Mouse (Mus musculus) activated CD4-positive, CD25-positive, alpha-beta regulatory T cell, adult 4 months (primary cell): ENCODE results near the gene Dync1i2. TPM values are rescaled to one million over a fixed set of nuclear protein-coding genes. Genes with fewer than 3 reads are reported as not detected.

ENCODE experiments used
- ATAC-seq: one replicate; pipeline ENCODE4 v1.8.0; 2017
- polyA plus RNA-seq, 2 experiments: library from polyadenylated mRNA; unstranded; fragments of 100-300 nt; shearing (Covaris generic); gene quantifications; one replicate each; pipeline ENCODE4 v1.2.1; 2017

Dync1i2 gene
- polyA plus RNA-seq, 2 experiments from 2014 or later, result 85.6 to 89.5 TPM

DNA sequence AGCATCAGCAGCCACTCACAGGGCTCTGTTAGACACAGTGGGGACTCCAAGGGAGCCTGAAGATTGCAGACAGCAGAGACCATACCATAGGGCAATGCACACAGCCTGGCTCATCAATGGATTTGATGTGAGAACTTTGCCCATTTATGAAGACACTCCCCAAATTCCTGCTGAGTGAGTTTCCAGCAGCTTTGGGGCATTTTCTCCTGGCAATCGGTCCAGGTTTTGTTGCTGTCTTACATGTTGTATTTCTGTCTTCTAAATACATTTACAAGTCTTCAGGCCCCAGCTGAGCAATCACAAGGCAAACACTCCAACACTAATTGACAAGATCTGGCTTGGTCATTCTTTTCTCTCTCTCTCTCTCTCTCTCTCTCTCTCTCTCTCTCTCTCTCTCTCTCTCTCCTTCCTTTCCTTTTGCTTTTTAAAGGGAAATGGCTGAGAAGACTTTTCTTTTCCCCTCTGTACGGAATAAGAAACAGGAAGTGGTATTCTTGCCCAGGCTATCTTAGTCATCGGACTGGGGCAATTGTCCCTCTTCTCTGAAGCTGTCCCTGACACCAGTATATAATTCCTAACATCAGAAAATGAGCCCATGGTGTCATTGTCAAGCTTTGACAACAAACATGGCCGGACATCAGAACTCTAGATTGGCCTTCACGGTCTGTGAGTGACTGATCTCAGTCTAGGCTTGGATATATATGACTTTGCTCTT lies 2.3 kb upstream of the Dync1i2 start:
- ATAC-seq, result no peak

DNA sequence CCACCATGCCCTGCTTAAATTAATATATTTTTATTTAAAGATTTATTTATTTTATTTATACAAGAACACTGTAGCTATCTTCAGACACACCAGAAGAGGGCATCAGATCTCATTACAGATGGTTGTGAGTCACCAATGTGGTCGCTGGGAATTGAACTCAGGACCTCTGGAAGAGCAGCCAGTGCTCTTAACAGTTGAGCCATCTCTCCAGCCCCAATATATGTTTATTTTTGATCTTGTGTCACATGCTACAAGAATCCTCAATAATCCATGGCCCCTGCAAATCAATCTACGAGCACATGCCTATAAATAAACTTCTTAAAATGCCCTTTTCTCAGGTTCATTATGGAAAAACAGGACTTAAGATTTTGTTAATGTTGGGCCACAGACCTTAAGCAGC lies 410 bp upstream of the Dync1i2 start:
- ATAC-seq, result no peak

DNA sequence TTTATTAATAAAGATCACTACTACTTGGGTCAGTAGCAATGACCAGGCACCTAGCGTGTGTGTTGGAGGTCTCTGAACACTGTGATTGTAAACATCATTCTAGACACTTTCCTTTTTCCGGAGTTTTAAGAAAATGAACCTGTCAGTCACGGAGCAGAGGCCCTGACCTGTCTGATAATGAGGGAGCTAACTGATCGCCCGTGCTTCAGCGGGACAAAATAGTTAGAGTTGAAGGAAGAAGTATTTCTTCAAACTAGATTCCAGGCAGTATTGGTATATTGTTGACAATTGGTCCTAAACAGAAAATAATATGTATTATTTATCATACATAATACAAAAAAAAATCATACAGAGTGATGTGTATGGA lies 837 bp downstream of the Dync1i2 start:
- ATAC-seq, result no peak

DNA sequence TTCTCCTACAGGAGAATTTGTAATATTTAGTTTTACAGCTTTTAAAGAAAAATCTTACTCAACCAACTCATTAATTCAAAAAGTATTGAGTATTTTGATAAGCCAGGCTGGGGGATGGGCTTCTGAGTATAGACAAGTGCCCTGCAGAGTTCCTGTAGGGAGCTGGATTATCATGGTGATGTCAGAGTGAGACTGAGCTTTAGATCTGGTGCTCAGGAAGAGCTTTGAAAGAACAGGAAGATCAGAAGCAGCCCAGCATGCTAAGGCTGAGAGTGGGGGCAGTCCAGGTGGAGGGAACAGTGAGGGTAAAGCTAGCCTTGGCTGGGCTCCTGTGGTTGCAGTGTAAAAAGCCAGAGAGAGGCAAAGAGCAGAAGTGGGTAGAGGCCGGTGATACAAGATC lies 9.5 kb downstream of the Dync1i2 start:
- ATAC-seq, result no peak

DNA sequence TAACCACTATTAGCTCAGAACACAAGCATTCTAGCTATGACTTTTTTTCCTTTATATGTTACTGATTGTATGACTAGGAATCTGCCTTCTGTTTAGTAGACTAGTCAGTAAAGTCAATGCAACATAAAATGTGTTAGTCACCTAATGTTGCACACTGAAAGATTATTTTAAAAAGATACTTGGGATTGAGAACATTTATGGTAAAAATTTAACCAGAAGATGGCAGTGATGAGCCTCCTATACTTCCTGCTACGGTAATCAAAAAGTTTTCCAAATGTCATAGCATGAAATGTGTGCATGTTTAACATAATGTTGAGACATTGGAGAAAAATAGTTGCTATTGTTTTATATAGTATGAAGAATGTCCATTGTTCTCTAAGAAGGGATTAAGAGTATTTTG lies 15.9 kb downstream of the Dync1i2 start:
- ATAC-seq, result no peak

DNA sequence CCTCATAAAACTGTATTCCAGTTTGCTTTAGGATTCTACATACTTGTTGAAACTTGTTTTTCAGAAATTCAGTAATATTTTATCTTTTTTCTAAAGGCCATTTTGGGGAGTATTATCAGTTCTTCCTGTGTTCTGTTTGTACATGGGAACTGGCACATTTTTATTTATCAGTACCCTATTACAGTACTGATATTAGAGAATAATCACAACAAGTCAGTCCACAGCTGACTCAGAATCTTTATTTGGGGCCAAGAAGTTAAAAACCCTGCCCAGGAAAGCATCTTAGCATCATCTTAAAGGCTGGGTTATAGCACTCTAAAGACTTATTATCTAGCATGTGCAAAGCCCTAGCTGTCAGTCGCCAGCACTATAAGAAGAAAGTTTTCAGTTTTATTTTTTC lies 18.1 kb downstream of the Dync1i2 start:
- no peak for ATAC-seq

DNA sequence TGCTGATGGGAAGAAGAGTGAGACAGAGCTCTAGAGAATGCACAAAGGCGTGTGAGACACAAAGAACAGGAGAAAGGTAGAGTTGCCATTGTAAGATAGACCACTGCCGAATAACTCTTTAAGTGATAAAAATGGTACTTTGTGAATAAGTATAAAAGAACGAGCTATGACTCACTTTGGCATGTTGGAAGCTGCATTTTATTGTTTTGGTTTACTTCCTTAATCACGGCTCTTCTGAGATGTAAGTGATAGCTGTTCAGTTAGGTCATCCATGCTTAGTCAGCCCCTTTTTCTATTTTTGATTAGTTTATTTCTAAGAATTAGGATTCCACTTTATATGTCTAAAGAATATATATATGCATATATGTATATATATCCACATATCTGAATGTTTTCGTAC lies 20.4 kb downstream of the Dync1i2 start:
- no peak for ATAC-seq

DNA sequence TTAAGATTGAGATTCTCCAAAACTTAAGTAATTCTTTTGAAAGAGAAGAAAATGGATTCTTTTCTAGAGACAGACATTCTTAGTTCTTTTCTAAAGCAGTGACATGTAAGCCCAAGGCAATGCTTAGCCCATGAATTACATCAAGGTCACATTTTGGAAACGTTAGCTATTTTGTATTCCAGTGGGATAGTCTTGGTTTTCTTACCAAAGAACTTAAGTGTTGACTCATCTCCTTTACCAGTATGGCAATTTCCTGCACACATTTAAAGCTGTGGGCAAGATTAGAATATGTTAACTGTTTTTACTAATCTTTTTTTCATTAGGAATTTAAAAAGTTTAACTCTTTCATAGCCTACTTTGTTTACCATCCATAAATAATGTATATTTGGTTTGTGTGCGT lies 21.5 kb downstream of the Dync1i2 start:
- ATAC-seq, result no peak

DNA sequence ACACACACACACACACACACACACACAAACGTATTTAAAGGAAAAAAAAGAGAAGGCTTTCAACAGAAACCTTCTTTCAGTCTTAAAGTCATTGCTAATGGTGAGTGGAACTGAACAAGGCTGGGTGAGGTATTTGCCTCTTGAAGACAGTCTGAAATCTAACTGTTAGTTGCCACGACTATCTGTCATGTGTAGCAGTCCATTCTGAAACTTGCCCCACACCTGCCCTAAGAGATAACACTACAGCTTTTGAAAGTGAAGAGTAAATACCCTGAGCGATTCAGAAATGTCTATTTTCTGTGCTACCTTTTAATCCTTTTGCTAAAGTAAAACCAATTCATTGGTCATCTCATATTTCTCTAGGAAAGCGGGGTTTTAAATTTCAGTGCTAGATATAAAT lies 23.9 kb downstream of the Dync1i2 start:
- ATAC-seq, result no peak

DNA sequence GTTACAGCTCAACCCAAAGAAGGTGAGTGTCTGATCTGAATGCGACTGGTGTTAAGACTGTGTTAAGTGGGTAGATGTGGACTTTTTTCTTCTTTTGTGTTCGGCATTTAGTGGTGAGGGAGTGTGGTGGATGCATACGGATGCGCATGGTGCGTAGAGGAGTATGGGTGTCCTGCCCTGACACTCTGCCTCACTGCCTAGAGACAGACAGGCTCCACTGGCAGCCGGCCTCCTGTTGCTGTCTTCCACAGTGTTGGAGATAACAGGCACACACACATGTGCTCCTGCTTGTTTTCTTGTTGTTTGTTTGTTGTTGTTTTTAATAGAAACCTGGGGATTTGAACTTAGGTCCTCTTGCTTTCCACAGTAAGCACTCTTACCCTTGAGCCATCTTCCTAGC lies 24.5 kb downstream of the Dync1i2 start:
- ATAC-seq, result no peak

DNA sequence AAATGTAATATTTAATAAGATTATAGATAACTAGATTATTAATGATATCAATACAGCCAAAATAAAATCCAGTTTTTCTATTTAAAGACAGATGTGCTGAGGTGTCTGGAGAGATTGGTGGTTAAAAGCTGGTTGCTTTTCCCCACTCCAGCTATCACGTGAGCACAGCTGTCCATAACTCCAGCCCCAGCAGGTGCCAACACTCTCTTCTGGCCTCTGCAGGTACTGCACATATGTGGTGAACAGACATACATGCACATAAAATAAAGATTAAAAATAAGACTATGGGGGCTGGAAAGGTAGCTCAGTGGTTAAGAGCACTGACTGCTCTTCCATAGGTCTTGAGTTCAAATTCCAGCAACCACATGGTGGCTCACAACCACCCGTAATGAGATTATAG lies 30.0 kb downstream of the Dync1i2 start:
- ATAC-seq, result no peak

DNA sequence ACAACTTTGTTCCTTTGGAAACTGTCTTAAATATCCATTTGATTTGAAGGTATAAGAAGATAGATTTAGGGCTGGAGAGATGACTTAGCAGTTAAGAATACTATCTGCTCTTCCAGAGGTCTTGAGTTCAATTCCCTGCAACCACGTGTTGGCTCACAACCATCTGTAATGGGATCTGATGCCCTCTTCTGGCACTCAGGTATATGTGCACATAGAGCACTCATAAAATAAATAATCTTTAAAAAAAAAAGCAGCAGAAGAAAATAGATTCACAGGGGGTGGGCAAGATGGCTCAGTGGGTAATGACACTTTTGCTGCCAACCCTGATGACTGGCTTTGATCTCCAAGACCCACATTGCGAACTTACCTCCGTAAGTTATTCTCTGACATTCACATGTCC lies 30.7 kb downstream of the Dync1i2 start:
- ATAC-seq, result no peak

DNA sequence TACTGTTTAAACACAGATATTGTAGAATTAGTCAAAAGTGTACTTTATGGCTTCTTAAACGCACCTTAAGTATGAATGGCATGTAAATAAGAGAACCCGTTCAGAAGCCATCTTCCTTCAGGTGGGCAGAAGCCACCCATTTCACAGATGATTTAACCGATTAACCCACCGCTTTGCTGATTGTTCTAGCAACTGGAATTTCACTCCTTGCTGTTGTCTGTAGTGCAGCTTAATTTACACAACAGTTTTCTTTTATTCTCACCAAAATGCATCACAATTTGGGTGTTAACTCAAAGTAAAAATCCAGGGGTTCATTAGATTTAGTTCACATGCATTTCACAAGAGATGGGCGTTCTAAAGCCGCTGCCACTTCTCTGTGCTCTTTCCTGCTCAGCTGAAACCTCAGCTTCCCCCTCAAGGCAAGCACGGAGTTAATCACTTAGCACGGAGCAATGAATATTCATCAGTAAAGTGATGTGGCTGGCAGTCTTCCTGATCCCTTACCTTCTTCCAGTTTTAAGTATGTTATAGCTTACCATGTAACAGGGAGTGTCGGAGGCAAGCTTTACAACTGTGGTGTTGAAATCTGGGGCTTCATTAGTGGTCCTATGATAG lies 31.7 kb downstream of the Dync1i2 start:
- no peak for ATAC-seq

DNA sequence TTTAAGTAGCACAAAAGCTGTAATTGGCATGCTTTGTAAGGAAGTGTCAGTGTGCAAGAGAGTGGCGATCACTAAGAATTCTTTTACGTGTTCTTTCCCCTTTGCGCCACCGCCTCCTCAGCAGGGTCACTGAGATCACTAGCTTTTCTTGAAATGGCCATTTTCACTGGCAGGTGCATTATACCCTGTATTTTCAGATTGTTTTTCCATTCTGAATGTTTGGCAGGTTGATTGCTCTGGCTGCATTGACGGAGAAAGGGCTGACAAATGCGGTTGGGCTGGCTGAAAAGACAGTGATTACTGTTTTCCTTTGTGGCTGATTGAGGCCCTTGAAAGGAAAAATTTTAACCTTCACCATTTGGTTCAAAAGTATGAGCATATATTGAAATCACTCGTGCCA lies 33.3 kb downstream of the Dync1i2 start:
- ATAC-seq, result no peak

DNA sequence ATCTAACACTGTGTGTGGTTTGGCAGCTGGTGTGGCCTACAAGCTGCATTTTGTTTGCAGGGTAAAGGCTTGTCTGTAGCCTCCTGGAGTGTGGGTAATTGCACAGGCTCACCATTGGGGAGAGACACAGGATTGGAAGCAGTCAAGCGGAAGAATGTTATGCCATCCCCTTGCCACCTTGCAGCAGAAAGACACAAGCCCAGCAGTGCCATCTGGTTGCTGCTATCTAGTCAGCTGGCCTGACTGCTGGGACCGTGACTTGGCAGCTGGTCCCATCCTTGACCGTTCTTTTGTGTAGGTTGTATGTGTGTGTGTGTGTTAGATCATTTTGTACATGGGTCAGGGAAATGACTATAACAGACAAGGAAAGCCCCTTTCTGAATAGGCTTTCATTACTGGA lies 33.9 kb downstream of the Dync1i2 start:
- ATAC-seq, result no peak

DNA sequence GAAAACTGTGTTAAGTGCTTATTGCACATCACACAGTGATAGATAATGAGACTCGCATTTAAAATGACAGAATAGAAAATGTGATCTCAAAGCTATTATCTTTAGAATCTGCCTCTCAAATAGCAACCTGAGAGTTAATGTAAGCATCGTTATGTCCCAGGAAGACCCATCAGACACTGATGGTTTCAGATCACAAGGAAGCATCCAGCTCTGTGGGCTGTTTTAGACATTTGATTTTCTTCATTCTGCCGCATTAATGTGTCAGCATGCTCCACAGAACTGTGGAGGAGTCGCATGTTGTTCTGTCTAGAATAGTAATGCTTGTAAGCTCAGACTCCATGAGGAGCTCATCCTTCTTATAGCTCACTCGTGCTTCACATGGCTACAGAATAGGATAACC lies 34.6 kb downstream of the Dync1i2 start:
- ATAC-seq, result no peak

DNA sequence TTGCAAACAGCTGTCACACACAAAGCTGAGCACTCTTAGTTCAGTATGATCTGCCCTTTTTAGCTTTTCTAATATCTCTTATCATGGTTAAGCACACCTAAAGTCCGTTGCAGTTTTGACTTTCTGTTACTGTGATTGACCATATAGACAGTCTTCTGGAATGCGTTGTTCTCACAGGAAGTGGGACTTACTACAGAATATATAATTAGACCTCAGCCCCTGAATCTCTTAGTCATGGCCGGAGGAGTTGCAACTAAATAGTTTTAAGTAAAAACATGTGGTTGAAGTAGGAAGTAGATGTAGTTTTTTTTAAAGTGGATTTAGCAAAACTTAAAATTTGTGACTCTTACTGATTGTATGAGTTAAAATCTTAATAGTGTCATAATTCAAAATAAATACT lies 36.6 kb downstream of the Dync1i2 start:
- ATAC-seq, result no peak

DNA sequence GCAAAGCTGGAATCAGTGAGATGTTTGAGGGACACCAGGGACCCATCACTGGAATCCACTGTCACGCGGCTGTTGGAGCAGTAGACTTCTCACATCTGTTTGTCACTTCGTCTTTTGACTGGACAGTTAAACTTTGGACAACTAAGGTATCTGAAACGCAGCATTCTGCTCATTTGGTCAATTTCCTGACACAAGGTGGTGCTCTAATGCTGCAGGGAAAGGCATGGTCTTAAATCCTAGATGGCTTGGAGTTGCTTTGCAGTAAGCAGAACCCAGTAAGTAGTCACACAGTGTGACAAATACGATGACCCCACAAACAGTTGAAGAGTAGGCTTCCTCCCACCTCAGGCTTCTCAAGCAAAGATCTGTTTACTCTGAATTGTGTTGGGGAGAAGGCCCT lies 39.3 kb downstream of the Dync1i2 start:
- ATAC-seq, result no peak

DNA sequence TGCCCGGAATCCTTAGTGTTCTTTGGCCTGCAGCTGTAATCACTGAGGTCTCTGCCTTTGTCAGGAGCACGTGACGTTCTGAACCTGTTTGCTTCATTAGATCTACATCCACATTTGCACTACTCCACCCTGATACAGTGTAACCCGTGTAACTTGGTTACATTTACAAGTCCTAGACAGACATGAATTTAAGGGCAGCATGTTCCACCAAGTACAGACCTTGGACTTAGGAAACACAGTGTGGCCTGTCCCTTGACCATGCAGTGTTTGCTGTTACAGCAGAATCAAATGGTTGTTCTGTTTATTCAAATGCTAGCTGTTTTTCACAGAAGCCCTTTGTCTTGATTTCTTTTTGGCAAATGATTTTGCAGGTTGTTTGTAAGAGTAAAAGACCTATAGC lies 43.3 kb downstream of the Dync1i2 start:
- no peak for ATAC-seq

DNA sequence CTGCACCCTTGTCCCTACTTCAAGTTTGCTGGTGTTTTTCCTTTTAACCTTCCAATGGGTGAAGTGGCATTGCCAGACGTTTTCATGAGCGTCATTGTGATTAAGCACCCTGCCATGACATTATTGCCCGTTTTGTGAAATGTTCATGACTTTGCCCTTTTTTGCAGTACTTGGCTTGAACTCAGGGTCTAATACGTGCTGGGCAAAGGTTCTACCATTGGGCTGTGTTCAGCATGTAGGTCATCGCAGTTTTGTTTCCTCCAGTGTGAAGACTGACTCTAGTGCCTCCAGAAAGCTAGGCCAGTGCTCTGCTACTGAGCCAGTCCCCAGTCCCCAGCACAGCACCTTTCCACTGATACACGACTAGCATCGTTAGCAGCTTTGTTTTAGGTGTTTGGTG lies 45.1 kb downstream of the Dync1i2 start:
- ATAC-seq, result no peak

DNA sequence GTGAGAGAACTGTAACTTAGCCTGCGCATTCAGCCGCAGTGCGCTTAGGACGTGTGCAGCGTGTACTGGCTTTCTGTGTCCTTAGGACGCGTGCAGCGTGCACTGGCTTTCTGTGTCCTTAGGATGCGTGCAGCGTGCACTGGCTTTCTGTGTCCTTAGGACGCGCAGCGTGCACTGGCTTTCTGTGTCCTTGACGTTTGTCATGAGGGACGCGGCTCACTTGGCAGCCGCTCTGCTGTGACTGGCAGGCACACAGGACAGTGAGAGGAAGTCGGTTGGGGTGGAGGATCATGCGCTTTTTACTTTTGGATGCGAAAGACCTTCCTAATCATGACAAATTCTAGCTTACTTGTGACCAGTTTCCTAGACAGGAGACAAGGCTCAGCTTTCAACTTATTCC lies 53.1 kb downstream of the Dync1i2 start:
- no peak for ATAC-seq

DNA sequence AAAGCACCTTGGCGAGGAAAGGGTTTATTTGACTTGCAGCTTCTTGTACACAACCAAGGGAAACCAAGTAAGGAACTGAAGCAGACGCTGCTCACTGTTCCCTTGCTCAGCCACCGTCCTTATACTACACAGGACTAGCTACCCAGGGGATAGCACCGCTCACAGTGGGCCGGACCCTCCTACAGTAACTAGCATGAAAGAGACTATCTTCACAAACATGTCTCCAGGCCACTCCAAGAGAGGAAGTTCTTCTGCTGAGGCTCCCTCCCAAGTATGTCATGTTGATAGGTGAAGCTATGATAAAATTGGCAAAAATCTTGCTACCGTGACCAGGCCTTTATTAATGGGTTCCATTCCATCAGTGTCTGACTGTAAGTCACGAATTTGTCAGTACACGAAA lies 57.2 kb downstream of the Dync1i2 start:
- no peak for ATAC-seq

DNA sequence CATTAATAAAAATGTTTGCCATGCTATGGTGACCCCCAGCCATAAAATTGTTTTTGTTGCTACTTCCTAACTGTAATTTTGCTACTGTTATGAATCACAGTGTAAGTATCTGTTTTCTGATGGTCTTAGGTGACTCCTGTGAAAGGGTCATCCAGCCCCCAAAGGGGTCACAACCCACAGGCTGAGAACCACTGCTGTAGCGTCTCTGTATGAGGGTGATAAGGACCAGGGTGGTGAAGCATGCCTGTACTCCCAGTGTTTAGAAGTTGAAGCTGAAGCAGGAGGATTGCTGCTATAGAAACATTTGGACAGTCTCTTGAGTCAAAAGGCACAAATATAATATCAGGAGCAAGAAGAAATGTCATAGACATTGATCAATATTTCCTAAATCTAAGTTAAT lies 57.8 kb downstream of the Dync1i2 start:
- ATAC-seq, result no peak

DNA sequence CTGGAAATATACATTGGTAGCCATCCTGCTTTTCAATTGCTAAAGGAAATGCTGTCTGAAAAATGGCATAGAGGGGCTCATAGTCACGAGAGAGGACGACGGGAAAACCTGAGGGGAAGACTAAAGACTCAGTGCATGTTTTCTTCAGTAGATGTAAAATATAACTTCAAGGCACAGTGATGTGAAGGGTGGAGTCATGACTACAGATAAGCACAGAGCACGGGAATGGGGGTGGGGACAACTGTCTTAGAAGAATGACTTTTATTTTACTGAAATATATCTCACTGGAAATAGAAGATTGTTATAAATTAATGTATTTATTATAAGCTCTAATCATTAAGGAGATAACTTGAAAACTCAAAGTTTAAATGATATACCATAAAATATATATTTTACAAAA lies 58.6 kb downstream of the Dync1i2 start:
- no peak for ATAC-seq
